Mouse (Mus musculus): Measurements from ENCODE around the gene Rala. TPM values are rescaled to one million over a fixed set of nuclear protein-coding genes. Genes with fewer than 3 reads are reported as not detected.
"Not testable (repeated sequence)": the region's sequence is repeated elsewhere in the genome, so short reads cannot be mapped to it uniquely, and the experiment has no call there.

Rala gene
- polyA plus RNA-seq, 1 experiment: 86.6 TPM

DNA sequence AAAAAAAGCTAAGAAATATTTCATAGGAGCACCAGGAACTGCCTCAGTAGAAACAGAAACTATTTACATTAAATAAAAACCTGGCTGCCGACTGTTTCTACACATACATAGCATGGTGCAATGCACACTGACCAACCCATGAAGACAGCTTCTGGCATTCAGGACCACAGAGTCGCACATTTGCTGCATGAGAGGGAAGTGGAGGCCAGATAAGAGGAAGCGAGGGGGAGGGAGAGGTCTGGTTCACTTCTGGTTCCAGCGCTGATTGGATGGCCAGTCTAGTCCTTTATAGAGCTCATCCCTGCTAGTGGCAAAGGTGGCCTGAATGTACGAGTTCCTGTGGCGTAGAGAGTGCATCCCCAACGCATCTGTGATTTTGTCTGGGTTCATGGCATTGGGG is 16.6 kb upstream of the Rala start:
- TF ChIP-seq POLR2A (IDR thresholded peaks at IDR 0.05; ENCODE audit: borderline replicate concordance, extremely low read depth, insufficient read depth, insufficient read length, poor library complexity, severe bottlenecking): no peak
- TF ChIP-seq CTCF (IDR thresholded peaks at IDR 0.05; ENCODE audit: borderline replicate concordance, extremely low read depth, insufficient read depth, insufficient read length): no peak
- no peak for DNase-seq (ENCODE audit: low read depth)

DNA sequence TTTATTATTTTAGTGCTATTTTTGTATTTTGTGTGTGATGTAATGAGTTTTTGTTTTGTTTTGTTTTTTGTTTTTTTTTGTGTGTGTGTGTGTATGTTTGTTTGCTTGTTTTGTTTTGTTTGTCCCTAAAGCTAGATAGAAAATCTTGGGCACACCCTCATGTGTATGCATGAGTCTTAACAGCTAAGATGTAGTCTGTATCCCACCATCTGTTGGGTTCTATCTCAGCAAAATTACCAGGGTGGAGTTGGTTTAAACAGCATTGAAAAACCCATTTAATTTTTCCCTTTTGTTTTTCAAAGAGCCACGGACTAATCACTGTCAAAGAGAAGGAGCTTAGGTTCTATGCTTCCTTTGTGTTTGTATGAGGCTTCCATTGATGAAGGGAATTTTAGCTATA is 10.2 kb upstream of the Rala start:
- DNase-seq (ENCODE audit: low read depth): peak; percentile 54
- TF ChIP-seq CTCF (IDR thresholded peaks at IDR 0.05; ENCODE audit: borderline replicate concordance, extremely low read depth, insufficient read depth, insufficient read length) (no peak), POLR2A (IDR thresholded peaks at IDR 0.05; ENCODE audit: borderline replicate concordance, extremely low read depth, insufficient read depth, insufficient read length, poor library complexity, severe bottlenecking) (no peak)

DNA sequence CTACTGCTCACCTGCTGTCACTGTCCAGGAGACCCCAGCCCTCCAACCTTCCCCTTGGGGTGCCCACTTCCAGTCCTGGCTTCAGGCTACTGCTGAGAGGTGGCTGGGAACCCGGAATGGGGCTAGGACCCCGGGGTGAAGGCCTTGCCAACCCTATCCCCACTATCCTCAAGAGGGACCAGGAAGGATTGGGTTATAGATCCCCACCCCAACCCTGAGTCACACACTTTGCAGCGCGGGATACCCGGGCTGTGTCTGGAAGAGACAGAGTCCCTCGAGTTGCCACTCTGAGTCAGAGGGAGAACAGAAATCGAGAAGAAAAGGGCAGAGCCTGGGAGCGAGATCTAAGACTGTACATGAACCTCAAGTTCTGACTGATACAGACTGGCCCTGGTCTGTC is 6.5 kb upstream of the Rala start:
- DNase-seq (ENCODE audit: low read depth): not testable (repeated sequence)

DNA sequence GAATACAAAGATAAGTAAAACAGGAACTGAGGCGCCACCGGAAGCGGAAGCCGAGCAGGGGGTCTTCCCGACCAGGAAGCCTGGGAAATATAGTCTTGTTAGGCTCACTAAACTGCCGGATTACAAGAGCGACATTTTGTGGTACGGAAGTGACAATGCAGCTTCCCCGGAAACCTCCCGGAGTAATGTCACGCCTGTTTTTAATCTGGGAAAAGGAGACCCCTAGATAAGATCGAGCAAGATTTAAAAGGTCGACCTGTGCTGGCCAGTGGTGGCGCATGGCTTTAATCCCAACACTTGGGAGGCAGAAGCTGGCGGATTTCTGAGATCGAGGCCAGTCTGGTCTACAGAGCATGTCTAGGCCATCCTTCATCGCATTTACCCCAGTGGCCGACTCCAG is 5.5 kb upstream of the Rala start:
- no peak for TF ChIP-seq POLR2A (IDR thresholded peaks at IDR 0.05; ENCODE audit: borderline replicate concordance, extremely low read depth, insufficient read depth, insufficient read length, poor library complexity, severe bottlenecking)
- TF ChIP-seq CTCF (IDR thresholded peaks at IDR 0.05; ENCODE audit: borderline replicate concordance, extremely low read depth, insufficient read depth, insufficient read length): no peak

DNA sequence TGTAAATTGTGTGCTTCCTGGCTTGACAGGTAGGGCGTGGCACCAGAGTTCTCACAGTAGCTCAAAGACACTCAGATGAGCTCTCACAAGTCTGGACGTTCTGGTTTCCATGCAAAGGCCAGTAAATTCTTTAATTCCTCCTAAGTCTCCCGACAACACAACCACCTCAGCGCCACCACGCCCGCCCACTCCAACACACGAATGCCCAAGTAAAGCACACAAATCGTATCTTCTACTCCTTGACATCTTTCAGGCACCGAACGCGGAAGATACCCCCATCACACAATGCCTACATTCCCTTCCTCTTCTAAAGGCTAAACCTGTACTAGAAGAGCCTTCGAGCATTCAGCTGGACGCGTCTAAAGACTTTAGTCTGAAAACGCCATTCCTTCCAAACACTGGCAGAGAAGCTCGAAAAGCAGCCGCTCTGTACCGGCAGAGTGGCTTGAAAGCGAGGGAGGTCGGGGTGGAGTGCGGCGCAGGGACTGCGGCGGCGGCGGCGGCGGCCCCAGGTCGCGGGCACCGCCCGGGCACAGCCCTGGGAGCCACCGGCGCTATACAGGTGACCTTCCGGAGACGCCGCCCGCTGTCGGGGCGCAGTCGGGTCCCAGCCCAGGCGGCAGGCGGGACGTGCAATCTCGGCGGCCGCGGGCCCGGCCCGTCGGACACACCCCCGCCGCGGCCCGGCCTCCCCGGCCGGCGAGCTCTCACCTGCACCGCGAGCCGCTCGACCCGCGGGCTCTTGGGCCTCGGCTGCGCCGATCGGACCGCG is 547 bp downstream of the Rala start:
- peak; percentile 55 for DNase-seq (ENCODE audit: low read depth)
- no peak for TF ChIP-seq POLR2A (IDR thresholded peaks at IDR 0.05; ENCODE audit: borderline replicate concordance, extremely low read depth, insufficient read depth, insufficient read length, poor library complexity, severe bottlenecking)

More for the DNA sequence above, 5.5 kb upstream of the Rala start:
- no peak for DNase-seq (ENCODE audit: low read depth)

DNA sequence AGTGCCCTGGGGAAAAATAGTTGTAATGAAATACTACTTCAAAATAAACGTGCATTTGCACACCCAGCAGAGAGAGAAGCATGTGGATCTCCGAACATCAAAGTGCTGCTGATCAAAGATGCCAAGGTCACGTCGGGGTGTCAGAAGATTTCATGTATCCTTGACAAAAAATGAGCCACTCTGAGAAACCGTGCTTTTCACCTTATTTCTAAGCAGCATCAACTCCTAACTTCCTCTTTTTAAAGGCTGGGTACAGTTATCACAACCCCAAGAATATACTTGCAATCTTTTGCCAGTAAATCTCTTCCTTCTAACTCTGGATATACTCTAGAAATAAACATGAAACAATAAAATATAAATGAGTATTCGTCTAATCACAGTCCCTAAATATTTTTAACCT is 1.7 kb downstream of the Rala start:
- TF ChIP-seq POLR2A (IDR thresholded peaks at IDR 0.05; ENCODE audit: borderline replicate concordance, extremely low read depth, insufficient read depth, insufficient read length, poor library complexity, severe bottlenecking) (no peak), CTCF (IDR thresholded peaks at IDR 0.05; ENCODE audit: borderline replicate concordance, extremely low read depth, insufficient read depth, insufficient read length) (no peak)
- DNase-seq (ENCODE audit: low read depth): peak; percentile 3

DNA sequence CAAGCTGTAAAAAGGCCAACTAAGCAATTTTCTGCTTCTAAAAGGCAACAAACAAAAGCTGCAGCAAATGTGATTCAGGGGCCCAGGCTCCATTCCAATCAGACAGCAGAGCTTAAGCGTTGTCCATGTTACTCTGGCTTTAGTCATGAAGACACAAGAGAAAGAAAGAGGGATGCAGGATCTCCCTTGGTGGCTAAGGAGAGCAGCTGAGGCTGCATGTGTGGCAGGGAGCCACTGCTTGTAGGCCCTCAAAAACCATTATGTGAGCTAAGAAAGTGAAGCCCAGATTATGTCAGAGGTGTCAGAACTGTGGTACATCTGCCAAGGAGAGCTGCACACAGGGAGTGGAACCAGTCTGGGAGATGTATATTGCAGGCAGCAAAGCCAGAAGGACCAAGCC is 36.7 kb downstream of the Rala start:
- TF ChIP-seq CTCF (IDR thresholded peaks at IDR 0.05; ENCODE audit: borderline replicate concordance, extremely low read depth, insufficient read depth, insufficient read length): no peak
- no peak for TF ChIP-seq POLR2A (IDR thresholded peaks at IDR 0.05; ENCODE audit: borderline replicate concordance, extremely low read depth, insufficient read depth, insufficient read length, poor library complexity, severe bottlenecking)
- DNase-seq (ENCODE audit: low read depth): peak; percentile 59

DNA sequence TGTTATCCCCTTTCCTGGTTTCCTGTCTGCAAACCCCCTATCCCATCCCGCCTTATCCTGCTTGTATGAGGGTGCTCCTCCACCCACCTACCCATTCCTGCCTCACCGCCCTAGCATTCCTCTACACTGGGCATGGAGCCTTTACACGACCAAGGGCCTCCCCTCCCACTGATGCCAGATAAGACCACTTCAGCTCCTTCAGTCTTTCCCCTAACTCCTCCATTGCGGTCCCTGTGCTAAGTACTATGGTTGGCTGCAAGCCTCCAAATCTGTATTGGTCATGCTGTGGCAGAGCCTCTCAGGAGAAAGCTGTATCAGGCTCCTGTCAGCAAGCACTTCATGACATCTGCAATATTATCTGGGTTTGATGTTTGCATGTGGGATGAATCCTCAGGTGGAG is 42.6 kb downstream of the Rala start:
- no peak for TF ChIP-seq POLR2A (IDR thresholded peaks at IDR 0.05; ENCODE audit: borderline replicate concordance, extremely low read depth, insufficient read depth, insufficient read length, poor library complexity, severe bottlenecking)
- no peak for TF ChIP-seq CTCF (IDR thresholded peaks at IDR 0.05; ENCODE audit: borderline replicate concordance, extremely low read depth, insufficient read depth, insufficient read length)
- no peak for DNase-seq (ENCODE audit: low read depth)

DNA sequence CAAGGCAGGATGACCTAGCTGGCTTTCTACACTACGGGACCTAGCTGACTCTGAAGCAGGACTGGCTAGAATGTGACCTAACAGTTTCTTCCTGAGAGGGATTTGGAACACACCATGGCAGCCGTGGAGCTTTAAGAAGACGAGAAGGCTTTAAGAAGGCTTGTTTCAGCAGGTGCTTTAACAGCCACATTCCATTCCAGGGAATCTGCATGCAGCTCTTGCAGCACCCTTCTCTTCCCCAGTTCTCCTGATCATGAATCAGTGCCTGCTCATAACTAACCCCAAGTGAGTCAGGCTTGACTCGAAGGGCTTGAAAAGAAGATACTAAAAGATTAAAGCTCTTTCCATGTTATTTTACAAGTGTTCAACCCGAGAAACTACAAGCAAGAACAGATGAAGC is 43.4 kb downstream of the Rala start:
- TF ChIP-seq POLR2A (IDR thresholded peaks at IDR 0.05; ENCODE audit: borderline replicate concordance, extremely low read depth, insufficient read depth, insufficient read length, poor library complexity, severe bottlenecking) (no peak), CTCF (IDR thresholded peaks at IDR 0.05; ENCODE audit: borderline replicate concordance, extremely low read depth, insufficient read depth, insufficient read length) (no peak)

DNA sequence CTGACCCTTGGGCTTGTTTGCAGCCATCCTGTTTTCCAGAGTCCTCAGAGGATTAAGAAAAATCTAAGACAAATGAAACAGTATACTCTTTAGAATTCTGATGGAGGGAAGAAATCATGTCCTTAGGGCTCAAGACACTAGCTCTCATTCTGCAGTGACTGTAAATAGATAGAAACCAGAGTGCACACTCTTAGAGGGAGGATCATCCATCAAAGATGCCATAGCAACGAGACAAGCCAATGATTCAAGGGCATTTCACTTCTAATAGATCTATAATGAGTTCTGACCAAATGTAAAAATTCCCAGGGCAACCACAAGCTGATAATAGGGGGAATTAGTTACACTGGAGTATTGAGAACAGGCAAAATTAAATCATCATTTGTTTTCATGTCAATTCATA is 47.0 kb downstream of the Rala start:
- no peak for DNase-seq (ENCODE audit: low read depth)
- TF ChIP-seq POLR2A (IDR thresholded peaks at IDR 0.05; ENCODE audit: borderline replicate concordance, extremely low read depth, insufficient read depth, insufficient read length, poor library complexity, severe bottlenecking) (no peak), CTCF (IDR thresholded peaks at IDR 0.05; ENCODE audit: borderline replicate concordance, extremely low read depth, insufficient read depth, insufficient read length) (no peak)

More for the DNA sequence above, 43.4 kb downstream of the Rala start:
- DNase-seq (ENCODE audit: low read depth): no peak

DNA sequence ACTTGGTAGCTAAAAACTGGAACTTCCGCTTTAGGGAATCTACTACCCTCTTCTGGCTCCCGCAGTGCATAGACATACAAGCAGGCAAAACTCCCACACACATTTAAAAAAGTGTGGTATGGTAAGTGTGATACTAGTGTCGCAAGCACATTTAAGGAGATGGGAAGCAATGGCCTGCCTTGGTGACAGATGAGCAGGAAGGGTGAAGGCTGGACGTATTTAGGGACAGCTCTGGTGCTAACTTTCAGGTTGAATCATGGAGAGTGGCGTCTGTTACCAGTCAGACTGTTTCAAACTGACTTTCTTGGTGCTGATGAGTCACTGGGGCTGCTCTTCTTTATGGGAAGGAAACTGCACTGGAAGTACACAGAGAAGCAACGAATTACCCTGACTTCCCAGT is 52.5 kb downstream of the Rala start:
- no peak for TF ChIP-seq CTCF (IDR thresholded peaks at IDR 0.05; ENCODE audit: borderline replicate concordance, extremely low read depth, insufficient read depth, insufficient read length)
- no peak for TF ChIP-seq POLR2A (IDR thresholded peaks at IDR 0.05; ENCODE audit: borderline replicate concordance, extremely low read depth, insufficient read depth, insufficient read length, poor library complexity, severe bottlenecking)
- no peak for DNase-seq (ENCODE audit: low read depth)

DNA sequence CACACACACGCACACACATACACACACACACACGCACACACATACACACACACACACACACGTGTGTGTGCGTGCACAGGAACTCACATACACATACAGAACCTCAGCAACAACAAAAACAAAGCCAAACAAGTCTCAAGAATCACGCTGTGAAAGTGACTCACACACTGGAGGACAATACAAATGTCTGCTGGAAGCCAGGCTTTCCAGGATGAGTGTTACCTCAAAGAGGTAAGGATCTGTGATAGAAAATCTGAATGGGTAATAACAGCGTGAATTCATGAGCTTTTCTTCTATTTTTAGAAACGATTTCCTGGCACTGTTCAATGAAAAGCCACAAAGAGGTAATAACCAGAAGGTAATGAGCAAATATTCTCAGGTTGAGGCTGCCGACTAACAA is 59.8 kb downstream of the Rala start:
- DNase-seq (ENCODE audit: low read depth): no peak
- TF ChIP-seq POLR2A (IDR thresholded peaks at IDR 0.05; ENCODE audit: borderline replicate concordance, extremely low read depth, insufficient read depth, insufficient read length, poor library complexity, severe bottlenecking): no peak
- no peak for TF ChIP-seq CTCF (IDR thresholded peaks at IDR 0.05; ENCODE audit: borderline replicate concordance, extremely low read depth, insufficient read depth, insufficient read length)
